Mouse (Mus musculus): ENCODE measurements around the gene Elane.
A peak's percentile ranks its signal among the peaks of the same experiment; 100 is the strongest.

Gene Elane

DNA sequence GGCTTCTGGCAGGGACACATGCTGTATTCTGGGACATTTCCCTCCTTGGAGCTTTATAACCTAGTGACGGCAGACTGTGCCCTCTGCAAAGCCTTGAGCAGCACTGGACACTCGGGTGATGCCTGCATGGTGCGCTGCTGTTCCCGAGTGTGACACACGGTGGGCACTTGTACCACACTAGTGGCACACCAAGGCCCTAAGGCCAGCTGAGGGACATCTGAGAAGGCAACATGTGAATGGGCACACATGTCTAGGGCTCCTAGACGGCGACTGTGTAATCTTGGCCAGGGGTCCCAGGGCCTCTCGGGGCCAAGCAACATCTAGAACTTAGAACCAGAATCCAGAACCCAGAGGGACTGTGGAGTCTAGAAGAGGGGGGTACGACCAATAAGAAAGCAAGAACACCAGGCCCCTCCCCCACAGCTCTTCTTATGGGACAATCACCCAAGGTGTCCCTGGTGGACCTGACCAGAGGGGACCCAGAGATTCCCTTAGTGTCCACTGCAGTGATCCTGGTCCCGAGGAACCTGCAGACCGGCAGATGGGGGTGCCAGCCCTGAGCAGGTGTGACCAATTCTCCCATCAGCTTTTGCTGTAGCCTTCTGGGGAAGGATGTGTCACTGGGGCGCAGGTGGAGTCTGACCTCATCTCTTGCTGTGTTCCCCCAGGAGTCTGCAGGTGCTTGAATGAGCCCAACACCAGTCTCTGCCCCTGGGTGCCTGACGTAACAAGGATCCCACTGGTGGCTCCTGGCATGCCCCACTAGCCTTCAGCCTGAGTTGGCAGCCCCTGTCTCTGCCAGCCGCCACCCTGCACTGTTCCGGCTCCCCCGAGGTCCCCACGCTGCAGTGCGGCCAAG lies 44.1 kb downstream of the Elane start:
- DNase-seq (ENCODE audit: low spot score in 2 of 2): no peak

DNA sequence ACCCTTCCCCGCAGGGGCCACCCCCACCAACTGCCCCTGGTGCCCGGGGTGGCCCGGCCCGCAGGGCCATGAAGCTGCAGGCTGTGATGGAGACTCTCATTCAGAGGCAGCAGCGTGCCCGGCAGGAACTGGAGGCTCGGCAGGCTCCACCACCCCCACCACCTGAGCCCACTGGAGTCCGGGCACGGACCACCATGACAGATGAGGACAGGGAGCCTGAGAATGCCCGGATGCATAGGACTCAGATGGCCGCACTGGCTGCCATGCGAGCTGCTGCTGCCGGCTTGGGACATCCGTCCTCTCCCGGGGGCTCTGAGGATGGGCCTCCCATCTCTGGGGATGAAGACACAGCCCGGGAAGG lies 44.8 kb downstream of the Elane start:
- DNase-seq (ENCODE audit: low spot score in 2 of 2): no peak

DNA sequence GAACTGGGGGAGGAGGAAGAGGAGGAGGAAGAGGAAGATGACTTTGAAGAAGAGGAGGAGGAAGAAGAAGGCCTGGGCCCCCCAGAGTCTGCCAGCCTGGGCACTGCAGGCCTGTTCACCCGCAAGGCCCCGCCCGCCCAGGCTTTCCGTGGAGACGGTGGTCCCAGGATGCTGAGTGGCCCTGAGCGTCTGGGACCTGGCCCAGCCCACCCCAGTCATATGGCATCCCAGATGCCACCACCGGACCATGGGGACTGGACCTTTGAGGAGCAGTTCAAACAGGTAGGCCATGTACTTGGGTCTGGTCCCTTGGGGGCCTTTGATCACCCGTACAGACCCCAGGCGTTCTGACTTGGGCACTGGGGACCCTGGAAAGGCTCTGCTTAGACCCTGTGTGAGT lies 45.8 kb downstream of the Elane start:
- no peak for DNase-seq (ENCODE audit: low spot score in 2 of 2)

DNA sequence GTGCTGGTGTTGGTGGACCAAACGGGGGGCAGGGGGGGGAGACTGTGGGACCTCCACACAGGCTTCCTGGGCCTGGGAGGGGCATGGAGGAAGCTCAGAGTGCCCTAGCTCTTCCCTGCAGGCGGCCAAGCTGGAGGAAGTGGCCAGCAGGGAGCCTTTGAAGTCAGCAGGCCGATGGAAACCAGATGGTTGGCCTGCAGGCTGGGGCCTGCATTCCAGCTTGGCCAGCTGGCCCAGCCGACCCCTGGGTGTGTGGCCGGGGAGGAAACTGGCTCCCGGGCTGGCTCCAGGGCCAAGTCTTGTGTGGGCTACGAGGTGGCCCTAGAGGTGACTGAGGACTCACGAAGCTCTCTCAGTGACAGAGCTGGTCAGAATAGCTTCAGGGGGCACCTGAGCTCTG lies 46.7 kb downstream of the Elane start:
- DNase-seq (ENCODE audit: low spot score in 2 of 2): peak; percentile 81 to 82

DNA sequence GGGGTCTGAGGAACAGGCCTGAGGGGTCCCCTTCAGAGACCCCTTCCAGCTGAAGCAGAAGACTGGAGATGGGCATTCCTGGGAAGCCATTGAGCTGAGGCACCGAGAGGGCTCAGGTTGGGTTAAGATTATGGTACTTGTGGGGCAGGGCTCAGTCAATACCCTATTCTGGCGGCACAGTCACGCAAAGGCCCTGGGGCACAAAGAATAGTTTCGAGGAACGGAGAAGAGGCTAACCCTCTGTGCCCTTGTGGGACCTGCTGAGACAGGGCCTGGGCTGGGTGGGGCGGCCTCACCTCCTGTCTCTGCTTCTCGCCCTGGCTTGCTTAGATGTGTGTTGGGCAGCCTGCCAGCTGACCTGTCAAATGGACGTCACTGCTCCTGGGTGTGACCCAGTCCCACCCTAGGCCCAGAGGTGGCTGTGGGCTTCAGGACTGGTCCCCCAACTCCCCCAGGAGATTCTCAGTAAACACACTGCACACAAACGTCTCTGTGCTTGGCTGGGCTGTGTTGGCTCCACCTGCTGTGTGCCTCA lies 47.2 kb downstream of the Elane start:
- DNase-seq (ENCODE audit: low spot score in 2 of 2): no peak

DNA sequence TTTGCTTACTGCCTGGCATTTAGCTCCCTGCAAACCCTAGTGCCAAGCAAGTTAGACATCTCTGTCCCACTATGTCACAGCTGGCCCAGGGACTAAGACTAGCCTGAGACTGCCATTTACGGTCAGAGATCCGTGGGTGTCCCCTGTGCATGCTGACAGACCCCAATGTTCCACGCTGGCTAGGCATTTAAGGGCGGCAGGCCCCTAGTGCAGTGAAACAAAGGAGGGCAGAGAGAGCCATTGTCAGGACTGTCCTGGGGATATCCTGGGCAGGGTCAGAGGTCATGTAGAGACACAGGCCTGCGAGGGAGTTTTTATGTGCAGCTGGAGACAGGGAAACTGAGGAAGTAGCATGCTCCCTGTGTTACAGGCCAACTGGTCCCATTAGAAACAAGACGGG lies 47.8 kb downstream of the Elane start:
- no peak for DNase-seq (ENCODE audit: low spot score in 2 of 2)

DNA sequence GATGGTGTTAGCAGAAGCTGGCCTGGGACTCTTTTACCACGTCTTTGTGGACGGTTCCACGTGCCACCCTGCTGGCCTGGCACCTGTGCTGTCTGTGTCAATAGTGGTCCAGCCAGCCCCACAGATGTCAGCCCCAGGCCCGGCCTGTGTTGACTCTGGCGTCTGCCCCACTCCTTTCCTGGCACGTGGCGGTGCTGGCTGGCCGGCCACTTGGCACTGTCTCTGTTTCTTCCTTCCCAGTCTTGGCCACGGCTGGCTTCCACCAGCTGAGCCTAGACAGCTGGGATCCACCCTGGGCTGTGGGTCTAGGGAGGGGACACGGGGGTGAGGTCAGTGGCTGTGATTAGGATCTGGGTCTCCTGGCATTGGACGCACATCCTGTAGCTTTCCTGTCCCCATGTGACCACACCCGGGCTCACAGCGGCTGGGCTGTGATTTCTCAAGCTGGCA lies 48.2 kb downstream of the Elane start:
- DNase-seq (ENCODE audit: low spot score in 2 of 2): peak; percentile 75 to 78

DNA sequence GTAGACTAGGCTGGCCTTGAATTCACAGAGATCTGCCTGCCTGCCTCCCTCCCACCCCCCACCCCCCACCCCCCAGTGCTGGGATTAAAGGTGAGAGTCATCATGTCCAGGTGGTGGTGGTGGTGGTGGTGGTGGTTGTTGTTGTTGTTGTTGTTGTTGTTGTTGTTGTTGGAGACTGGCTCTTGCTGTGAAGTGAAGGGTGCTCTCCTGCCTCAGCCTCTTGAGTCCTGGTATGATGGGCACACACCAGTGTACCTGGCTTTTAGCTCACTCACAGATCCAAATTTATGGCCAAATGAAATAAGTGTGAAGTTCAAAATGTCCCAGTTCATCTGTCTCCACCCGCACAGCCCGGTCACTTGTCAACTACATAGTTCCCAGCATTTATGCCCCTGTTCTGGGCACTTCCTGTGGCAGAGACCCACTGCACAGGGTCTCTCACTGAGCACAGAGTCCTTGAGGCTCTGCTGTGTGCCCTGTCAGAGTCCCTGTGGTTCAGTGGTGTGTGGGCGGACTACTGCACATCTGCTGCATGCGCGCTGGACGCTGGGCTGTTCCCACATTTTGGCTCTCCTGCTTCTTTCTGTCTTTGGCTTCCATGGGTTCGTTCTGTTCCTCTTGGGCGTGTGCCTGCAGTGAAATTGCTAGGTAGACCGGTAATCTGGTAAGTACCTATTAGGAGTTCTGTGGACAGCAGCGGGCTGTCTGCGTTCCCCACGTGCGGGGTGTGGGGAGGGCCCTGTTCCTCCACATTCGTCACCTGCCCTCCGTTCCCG lies 48.9 kb downstream of the Elane start:
- DNase-seq (ENCODE audit: low spot score in 2 of 2): no peak

DNA sequence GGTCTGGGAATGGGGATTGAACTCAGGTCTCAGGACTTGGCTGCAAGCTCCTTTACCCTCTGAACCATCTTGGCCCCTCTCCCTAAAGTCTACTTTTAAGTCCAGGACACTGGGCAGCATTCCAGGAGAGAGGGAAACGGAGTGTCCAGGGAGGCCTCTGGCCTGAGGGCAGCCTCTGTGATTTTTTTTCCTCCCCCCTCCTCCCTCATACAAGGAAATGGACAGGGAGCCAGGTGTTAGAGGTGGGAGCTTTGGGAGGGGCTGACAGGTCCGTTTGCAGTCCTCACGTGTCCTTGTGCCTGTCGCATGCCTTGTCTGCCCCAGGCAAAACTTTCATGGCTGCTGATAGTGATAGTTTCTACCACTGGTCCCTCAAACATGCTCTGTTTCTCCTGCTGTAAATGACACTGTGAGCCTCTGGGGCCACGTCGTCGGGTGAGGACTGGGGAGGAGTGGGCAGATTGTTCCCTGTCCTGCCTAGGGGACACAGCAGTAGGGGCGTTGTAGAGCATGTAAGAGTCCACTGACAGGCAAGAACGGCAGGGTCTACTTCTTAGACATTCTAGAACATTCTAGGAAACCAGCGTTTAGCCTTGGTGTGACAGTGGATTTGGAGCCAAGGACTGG lies 50.4 kb downstream of the Elane start:
- DNase-seq (ENCODE audit: low spot score in 2 of 2): no peak

DNA sequence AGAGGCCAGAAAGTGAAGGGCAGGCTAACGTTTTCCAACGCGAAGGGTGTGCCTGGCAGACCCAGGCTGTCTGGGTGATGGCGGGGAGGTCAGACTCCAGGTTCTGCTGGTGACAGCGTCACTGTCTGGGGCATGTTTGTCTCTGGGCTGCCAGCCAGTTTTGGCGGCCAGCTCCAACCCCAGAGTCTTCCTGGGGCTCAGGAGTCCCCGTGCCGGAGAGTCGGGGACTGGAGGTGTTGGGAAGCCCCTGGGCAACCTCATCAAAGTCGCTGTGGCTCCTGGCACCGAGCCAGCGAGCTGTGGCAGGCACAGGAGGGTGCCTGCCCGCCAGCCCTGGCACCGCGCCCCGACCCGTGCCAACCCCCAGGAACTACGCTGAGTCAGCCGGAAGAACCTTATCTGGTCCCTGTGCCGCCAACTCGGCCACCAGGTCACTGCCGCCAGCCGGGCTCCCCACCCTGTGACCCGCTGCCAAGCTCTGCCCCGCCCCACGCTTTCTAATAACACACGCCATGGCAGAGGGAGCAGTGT lies 50.9 kb downstream of the Elane start:
- DNase-seq (ENCODE audit: low spot score in 2 of 2): peak; percentile 78
